Mouse (Mus musculus): ENCODE data around the gene Fubp3. TPM values are rescaled to one million over a fixed set of nuclear protein-coding genes. Genes with fewer than 3 reads are reported as not detected.
A peak's percentile ranks its signal among the peaks of the same experiment; 100 is the strongest.

The Fubp3 gene
- total RNA-seq, 2 experiments from 2014 or later: 31.2 to 35.5 TPM

DNA sequence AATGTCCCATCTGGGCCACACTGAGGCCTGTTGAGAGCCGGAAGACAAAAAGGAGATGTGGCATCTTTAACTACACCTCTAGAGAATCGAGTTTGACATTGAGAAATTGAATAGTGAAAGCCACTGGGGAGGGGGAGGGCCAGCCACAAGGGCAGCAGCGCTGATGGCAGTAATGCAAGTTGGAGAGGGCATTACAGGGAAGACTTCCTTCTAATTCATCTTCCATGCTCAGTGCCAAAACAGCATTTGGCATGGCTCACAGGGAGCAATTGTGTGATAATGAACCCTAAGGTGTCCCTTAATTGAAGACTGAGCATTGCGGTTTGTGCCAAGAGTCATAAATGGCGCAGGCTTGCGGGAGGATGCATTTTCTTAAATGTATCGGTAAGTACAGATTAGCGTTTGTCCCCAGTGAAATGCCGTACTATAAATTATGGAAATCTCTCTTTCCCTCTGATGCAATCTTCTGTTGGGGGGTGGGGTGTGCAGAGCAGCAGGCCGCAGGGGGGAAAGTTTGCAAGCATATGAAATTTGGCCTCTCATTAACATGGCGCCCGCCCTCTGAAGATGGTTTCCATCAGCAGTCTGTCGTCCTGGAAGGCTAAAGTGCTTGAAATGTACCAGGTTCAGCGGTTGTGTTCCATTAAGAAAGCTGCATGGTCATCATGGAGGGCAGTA is 46.2 kb downstream of the Fubp3 start:
- intact Hi-C loops (cut with DNase I): no loop called here
- no peak for DNase-seq

DNA sequence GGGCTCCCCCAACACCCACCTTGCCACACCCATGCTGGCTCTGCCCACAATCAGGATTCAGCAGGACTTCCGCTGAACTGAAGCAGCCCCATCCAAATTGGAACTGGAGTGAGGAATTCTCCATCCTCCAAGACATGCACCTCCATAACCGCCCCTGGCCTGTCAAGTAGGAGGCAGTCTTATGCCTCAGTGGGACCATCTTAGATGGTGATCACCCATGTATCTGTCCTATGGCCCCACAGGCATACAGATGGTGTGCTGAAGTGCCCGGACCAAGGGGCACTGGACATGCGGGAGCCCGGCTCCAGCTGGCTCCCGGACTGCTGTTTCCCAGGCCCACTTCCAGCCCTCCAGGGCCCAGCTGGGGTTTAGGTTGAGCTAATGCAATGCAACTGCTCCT is 46.8 kb downstream of the Fubp3 start:
- DNase-seq: no peak
- intact Hi-C loops (cut with DNase I): no loop called here

DNA sequence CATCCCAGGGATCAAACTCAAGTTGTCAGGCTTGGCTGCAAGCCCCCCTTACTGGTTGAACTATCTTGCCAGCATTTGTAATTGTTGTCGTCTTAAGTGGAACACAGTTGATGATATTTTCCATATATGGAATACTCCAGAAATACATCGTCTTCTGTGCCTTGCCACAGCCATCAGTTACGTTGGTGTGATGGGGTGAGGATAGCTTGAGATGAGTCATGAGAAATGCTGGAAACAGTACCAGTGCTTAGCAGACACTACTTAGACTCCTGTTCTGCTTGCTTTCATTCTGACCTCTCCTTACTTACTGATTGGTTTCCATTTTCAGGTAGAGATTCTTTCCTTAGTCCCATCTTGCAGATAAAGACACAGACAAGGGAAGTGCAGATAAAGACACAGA is 61.1 kb downstream of the Fubp3 start:
- no peak for DNase-seq
- intact Hi-C loops (cut with DNase I): no loop called here

DNA sequence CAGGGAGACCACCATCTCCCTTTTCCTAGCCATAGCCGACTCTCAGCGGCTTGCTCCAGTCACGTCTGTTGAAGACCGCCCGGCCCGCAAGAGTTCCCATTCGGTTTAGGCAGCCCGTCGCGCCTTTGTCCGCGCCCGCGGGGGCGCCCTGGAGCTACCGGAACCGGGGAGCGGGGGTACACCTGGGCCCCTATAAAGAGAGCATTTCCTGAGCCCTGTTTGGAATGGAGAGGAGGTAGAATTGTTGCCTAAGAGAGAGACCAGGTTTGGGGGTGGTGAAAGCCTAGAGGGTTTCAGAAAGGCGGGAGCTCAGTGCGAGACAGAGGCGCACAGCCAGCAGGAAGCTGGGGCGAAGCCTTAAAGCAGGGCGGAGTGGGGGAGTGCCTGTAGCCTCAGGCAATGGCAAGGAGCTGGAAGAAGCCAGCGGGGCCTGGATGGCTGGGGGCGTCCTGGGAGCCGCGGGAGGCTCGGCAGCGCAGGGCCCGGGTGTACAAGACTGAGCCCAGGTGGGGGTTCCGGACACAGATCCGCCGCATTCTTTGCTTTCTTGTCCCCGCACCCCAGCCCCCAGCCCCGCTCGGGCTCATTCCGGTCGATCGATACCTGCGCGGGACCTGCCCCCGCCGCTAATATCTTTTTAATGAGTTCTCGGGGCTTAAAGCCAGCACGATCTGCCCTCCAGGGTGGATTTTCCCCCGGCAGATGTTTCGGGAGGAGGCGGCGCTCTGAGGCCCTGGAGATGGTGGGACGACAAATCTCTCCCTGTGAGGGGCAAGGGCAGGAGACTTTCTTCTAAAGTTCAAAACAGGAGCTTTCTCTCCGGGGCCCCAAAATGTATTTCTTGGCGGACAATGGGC is 63.1 kb downstream of the Fubp3 start:
- intact Hi-C loops (cut with DNase I): no loop called here
- no peak for DNase-seq

DNA sequence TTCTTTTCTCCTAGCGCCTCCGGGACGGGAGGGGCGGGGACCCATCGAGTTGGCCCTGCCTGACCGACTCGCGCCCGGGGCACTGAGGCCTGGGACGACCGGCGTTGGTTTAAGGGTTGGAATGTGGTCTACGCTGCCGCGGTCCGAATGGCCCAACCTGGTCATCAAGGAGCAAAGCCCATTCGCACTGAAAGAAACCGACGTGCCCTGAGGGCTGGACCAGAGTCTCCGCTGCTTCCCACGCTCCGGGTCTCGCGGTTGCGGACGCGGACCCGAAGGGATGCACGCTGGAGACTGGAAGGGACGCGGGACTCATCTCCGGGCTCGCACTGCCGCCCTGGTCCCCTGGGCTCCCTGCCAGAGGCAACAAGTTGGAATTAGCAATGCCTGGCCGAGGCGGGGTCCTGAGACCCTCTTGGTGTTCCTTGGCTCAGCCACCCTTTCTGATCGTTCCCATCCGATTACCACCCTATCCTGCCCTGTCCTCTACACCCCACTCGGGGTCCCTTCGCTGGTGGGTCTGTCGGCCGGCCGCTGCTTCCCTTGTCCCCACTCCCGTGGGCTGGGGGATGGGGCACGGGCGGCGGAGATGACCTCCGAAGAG is 63.8 kb downstream of the Fubp3 start:
- peak in 1 of 2 experiments; percentile 19 for DNase-seq
- intact Hi-C loops (cut with DNase I): no loop called here

DNA sequence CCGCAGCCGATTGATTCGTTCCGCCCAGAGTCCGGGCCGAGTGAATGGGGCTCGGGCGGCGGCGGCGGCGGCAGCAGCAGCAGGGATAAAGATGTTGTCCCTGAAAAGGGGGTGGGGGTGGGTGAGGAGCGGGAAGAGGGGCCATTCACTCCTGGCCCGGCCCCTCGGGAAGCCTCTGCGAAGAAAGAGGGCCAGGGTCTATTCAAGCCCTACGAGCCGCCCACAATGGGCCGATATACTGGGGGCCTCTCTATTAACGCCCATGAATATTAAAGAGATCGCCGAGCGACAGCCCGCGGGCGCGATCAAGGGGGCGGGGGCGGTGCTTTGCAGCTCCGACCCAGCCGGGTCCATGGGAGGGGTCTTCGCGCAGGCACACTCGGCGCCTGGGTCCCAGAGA is 64.3 kb downstream of the Fubp3 start:
- no peak for DNase-seq
- intact Hi-C loops (cut with DNase I): no loop called here

DNA sequence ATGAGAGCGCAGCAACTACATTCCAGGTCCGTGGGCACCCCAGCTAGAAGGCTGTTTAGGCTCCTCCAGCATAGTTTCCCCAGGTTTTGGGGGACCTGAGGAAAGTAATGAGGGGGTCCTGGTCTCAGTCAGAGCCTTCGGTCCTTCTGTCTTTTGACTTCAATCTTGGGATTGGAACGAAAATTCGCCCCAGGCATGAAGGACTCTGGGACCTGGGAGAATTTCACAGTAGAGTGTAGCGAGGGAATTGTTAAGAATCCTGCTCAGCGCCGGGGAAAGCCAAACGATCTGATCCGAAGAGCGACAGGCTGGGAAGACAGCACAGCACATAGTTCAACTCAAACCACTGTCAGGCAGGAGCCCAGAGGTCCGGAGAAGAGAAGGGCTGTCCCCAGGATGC is 64.9 kb downstream of the Fubp3 start:
- intact Hi-C loops (cut with DNase I): no loop called here
- DNase-seq: no peak

DNA sequence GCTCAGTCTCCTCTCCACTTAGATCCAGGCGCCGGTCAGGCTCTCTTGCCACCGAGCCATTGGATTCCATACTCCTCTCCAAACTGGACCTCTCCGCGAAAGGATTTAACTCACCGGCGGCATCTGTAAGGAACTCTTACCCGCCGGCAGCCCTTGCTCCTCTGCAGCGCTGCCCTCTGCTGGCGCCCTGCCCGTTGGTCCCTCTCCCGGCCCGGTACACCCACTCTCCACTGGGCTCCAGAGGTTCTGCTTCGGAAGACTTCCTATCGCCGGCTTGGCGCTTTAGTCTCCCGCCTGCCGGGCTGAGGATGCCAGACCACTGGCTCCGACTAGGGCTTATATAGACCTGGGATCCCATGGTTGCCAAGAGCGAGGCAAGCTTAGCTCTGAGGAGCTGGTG is 65.4 kb downstream of the Fubp3 start:
- peak in 1 of 2 experiments; percentile 35 for DNase-seq
- intact Hi-C loops (cut with DNase I): no loop called here

DNA sequence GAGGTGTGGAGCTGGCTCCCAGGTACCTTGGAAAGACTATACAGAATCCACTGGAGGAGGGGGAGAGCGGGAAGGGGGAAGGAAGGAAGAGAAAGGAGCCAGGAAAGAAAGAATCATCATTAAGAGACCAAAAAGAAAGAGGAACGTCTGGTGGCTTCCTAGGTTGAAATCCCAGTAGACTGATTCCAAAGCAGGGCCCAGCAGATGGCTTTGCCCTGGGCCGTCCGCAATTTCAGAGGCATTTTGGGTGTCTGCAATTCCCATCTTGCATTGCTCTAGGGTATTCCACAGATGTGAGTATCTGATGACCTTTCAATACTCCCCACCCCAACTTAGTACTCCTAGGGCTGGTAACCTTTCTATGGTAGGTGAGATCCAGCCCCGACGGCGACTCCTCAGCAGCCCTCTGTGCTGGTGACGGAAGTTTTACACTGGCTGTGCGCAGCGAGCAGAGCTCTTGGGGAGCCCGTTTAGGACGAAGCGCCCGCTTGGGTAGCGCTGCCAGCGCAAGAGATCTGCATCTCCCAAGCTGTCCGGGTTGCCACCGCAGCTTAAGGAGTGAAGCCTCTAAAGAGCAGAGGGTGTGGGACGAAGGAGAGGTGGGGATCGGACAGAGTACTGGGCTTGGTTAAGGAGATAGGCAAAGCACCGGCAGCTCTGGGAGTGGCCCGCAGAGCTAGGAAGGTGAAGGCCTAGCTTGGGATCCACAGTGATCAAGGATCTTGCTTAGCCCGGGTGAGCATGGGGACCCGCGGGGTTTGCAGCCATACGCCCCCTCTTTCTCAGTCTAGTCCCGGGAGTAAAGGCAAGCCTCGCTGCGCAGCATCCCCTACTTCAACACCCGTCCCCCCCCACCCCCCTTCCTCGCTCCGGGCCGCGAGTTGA is 66.4 kb downstream of the Fubp3 start:
- no peak for DNase-seq
- intact Hi-C loops (cut with DNase I): no loop called here

DNA sequence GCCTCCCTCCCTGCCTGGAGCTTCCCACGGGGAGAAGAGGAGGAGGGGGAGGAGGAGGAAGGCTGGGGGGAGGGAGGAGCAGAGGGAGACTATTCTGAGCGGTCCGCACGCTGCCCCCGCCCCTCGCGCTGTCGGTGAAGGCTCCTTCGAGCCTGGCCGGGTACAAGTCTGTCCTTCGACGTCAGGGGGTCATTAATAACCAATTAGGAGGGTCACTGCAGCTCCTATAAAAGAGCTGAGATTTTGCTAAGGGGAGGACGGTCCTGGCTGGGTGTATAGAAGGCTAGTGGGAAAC is 67.0 kb downstream of the Fubp3 start:
- DNase-seq: no peak
- intact Hi-C loops (cut with DNase I): no loop called here

DNA sequence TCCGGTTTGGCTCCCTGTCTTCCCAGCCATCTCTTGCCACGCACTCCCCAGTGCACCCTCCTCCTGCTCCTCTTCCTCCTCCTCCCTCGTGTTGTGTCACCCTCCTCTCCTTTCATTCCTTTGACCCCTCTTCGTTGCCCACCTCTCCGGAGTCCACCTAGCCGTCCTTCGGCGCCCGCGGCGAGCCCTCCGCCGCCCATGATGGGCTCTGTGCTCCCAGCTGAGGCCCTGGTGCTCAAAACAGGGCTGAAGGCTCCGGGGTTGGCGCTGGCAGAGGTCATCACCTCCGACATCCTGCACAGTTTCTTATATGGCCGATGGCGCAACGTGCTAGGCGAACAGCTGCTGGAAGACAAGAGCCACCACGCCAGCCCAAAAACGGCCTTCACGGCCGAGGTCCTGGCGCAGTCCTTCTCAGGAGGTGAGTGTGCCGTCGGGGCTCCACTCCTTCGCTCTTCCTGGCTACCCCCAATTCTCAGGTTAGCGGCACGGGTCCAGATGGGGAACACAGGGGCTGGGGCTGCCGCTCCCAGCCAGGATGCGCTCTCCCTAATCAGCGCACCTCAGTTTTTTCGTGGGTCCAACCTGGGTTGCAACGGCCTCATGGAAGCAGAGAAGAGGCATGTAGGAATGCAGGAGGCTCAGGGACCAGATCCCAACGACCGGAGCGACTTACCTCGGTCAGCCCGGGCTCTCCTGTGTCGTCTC is 67.6 kb downstream of the Fubp3 start, which contains the start of gene Prdm12:
Gene Prdm12, plus strand, starts transcription at position 137 of the 708 bp plus-strand sequence.
- intact Hi-C loops (cut with DNase I): no loop called here
- DNase-seq: no peak

DNA sequence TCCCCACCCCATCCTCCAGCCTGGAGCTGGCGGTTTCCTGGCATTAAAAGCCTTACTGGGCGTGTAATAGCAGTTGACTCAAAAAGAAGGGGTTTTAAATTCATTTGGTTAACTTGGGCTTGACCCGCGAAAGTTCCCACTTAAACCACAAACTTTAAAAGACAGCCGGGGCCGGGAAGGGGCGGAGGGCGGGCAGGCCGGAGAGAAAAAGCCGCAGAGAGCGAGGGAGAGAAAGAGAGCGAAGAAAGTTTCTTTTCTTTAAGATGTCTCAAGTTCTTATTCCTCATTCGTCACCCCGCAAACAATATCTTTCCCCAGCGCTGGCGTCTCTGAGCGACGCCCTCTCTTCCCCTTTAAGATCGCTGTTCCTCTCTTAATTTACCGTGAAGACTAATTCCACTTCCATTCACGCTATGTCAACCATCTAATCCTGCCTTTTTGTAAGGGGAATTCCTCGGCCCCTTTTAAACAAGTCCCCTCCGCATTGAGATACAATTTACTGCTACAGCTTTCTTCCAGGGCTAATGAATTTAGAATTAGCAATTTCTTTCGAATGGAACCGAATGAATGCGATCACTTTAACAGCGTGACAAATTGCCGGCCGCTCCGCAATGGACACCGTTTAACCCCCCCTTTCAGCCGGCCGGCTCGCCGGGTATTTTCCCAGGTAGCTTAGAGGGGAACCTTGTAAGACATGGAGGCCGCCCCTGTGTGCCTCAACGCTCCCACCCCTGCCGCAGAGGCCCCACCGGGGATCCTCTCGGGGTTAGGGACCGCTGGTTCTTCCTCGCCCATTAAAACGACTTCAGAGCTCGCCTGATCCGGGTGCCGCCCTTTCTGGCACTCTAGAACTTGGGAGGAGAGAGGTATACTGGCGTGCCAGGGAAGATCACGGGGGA is 68.4 kb downstream of the Fubp3 start:
- intact Hi-C loops (cut with DNase I): no loop called here
- DNase-seq: peak in 1 of 2 experiments; percentile 20

DNA sequence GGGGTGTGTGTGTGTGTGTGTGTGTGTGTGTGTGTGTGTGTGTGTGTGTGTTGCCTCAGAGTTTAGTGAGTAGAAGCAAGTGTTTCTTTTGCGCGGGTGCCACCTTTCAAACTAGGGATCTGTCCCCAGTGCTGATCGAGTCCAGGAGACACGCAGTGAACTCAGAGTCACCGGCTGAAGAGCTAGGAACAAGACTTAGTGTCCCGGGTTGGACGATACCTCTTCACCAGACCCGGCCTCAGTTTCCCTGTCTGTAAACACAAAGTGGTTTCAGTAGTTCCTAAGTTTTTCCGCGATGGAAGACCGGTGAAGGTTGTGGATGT is 69.0 kb downstream of the Fubp3 start:
- intact Hi-C loops (cut with DNase I): no loop called here
- DNase-seq: no peak

DNA sequence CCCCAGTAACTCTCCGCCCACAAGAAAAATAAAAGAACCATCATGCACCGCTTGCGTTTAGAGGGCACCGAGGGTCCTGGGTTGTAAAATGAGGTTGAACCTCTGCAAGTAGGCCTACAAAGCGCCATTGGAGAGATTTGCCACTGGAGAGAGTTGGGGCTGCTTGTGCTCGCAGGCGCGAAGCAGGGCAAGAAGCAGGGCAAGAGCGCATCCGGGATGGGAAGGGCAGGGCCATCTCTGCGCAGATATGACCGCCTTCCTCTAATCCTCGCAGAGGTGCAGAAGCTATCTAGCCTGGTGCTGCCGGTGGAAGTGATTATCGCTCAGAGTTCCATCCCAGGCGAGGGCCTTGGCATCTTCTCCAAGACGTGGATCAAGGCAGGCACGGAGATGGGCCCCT is 69.5 kb downstream of the Fubp3 start:
- no peak for DNase-seq
- intact Hi-C loops (cut with DNase I): no loop called here

DNA sequence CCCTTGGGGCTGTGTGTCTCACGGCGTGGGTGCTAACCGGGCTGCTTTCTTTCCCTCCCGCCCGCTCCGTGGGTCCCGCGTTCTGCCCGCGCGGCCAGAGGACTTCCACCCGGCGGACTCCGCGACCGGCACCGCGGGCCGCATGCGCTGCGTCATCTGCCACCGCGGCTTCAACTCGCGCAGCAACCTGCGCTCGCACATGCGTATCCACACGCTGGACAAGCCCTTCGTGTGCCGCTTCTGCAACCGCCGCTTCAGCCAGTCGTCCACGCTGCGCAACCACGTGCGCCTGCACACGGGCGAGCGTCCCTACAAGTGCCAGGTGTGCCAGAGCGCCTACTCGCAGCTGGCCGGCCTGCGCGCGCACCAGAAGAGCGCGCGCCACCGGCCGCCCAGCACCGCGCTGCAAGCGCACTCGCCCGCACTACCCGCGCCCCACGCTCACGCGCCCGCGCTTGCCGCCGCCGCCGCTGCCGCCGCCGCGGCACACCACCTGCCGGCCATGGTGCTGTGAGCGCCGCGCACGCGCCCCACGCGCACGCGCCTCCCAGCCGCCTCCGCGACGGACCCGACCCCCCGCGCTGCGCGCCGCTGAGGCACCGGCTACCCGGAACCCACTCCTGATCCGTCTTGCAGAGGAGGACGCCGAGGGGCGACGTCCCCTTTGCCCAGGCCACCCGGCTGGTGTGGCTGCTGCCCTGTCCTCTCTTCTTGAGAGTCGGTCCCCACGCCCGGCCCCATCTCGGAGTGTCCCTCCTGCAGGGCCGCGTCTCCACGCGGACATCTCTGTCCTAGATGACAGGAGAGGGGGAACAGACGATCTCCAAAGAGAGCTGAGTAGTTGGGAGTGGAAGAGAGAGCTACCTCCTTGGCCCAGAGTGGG is 81.8 kb downstream of the Fubp3 start:
- intact Hi-C loops (cut with DNase I): no loop called here
- DNase-seq: peak in 1 of 2 experiments; percentile 22

DNA sequence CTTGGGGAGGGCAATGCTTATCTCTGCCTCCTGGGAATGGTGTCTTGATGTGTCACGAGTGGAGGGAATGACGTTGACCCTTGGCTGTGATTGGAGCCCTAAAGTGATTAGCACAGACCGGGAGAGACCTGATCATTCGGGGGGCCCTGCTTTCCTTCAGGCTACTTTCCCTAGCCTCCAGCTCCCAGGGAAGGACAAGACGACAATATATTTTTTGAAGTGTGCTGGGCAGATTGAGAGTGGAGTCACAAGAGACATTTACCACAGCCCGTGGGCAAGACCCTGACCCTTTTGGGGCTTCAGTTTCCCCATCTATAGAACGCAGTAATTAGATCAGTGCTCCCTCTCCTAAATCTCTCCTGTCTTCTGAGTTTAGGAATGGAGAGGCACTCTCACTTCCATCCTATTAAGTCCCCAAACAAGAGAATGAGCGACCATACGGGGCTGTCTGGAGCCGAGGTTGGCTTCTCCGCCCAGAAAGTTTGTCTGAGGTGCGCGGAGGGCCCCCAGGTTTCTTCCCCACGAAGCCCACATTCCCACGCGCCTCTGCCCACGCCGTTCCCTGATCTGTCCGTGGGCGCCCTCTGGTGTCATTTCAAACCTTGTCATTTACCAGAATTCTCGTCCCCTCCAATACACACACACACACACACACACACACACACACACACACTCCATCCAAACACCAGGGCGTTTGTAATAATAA is 82.6 kb downstream of the Fubp3 start:
- intact Hi-C loops (cut with DNase I): loop anchor here (1.0 kb wide), 1 partner anchor 172 kb away; no protein-coding TSS in a partner anchor
- peak; percentile 55 to 78 for DNase-seq

DNA sequence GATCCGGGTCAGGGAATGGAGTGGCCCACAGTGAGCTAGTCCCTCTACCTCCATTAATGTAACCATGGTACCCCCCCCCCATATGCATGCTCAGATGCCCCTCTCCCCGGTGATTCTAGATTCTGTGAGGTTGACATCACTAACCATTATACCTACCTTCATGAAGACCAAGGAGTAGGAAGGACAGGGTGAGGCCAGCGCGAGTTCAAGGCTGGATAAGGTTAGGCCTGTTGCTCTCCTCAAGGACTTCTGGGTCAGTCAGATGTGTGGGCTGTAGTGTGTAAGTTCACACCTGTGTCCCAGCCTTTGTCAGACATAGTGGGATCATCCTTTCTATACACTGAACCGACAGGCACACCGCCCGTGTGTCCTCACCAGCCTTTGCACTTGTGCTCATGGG is 83.9 kb downstream of the Fubp3 start:
- no peak for DNase-seq
- intact Hi-C loops (cut with DNase I): no loop called here

Data from heart, postnatal 10 days (tissue).